Mouse (Mus musculus) mouse embryonic stem cell (cell line): ENCODE measurements around the gene Xpo4.

Source experiments
- in situ Hi-C, 2 experiments: fragments of 300-500 bp; cut with MboI; formaldehyde crosslinking; loops; 1 replicate in 1 of 2; 3 replicates in 1 of 2; pipeline ENCODE4 v1.14.3; 2019 to 2020; ENCODE audit warnings: low sequenced_read_pairs in 2 of 2, low pct_unique_long_range_greater_than_20kb in 1 of 2, mixed read lengths in 1 of 2; ENCODE audit not compliant: unreplicated experiment in 1 of 2

Xpo4 gene

DNA sequence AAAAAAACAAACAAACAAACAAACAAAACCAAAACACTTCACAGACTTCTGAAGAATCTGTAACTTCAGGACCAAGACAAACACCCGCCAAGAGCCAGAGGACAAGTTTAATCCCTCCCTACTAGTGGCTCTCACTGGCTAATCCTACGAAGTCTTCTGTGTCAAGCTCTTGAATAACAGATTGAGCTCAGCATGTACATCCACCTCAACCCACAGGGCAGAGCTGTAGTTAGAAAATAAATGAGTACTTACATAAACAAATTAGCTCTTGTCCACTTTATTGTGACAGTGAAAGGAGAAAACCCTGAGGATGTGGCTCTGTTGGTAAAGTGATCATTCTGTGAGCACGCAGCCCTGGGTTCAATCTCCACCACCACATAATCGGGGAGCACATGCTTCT lies 43.5 kb downstream of the Xpo4 start:
- in situ Hi-C loops = no loop called here

DNA sequence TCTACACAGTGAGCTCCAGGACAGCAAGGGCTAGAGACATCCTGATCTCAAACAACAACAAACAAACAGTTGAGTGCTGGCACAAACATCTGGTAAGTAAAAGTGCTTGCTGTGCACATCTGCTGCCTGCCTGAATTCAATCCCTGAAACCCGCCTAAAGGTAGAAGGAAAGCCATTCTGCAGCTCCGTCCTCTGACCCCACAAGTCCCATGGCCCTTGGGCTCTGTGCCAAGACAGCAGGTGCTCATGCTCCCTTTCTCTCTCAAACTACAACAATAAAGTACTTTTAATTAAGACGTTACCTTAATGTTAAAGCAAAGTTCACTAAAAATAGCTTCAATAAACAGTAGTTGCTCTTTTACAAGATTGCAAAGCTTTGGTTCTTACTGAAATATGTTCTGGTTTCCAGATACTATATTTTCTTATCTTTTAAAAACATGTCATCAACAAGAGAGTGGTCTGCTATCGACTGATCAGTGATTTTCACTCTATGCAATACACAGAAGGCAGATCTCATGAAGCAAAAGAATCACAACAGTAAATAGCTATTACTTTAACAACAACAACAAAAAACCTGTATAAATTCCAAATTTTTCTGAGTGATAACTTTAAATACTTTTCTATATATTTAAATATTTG lies 44.5 kb downstream of the Xpo4 start:
- in situ Hi-C loops = no loop called here

DNA sequence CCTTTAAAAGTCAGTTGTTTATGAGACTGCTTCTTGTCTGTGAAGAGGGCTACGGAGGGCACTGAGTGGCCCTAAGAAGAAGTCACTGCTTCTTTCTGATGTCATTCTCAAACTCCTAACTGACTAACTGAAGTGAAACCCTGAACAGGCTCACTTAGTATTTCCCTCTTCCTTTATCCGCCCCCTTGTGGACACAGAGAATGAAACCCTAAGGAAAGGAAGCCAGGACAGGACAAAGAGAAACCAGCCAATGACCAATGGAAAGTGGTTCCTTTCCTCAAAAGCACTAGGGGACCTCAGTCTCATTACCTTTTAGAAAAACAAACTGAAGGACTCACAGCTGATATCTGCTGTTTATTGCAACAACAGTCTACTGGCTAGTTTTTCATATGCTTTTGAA lies 45.7 kb downstream of the Xpo4 start:
- in situ Hi-C loops = no loop called here

DNA sequence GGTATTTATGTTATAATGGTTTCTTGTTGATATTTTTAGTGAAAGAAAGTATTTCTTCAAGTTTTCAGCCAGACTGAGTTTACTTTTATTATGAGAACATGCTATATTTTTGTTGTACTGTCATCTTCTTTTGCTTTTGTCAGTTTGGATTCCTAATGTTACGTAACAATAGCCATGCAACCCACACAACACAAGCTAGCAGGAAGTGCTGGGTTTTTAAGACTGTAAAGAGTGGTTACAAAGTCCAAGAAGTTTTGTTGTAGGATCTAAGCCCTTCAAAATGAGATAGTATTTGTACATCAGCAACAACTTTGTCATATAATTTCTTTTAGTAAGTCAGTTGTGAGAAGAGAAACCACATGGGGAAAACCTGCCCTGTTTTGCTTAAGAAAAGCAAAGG lies 47.6 kb downstream of the Xpo4 start:
- in situ Hi-C loops = no loop called here

DNA sequence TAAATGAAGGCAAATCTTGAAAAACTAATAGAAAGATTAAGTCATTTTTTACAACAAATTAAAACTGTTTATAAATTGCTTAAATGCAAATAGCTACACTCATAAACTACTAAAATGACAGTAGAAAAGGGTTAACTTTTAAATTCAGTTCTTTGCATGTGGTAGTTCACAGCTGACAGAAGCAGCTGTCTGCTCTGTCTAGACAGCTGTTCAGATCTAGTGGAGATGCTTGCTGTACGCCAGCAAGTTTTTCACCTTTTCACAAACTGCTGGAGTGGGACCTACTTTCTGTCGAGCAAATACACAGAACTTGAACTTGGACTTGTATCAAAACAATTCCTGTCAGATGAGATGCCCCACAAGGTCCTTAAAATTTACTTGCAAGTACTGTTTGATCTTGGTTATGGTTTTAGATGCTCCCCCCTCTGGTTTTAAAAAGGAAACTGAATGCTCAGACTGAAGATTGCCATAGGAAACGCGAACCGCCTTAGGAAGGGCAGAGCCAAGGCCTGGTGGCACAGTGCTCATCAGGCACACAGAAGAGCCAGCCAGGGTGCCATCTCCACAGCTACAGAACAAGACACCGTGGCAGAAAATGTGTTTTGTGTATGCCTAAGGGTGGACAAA lies 48.8 kb downstream of the Xpo4 start:
- in situ Hi-C loops = no loop called here

DNA sequence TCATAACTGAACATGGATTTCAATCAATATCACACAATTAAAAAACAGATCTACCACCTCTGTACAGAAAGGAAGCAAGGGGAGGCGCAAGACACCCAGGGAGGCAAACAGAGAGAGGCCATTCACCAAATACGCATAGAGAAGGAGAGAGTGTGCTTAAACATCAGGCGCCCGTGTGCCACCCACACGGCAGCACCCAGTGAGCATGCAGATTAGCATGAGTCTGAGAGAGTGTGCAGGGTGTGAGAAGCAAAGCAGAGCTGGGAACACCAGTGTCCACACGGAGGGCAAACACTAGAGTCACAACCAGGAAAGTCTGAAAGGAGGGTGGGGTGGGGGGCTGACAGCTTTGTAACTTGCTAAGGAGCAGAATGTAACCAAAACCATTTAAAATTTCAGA lies 49.4 kb downstream of the Xpo4 start:
- in situ Hi-C loops = no loop called here

DNA sequence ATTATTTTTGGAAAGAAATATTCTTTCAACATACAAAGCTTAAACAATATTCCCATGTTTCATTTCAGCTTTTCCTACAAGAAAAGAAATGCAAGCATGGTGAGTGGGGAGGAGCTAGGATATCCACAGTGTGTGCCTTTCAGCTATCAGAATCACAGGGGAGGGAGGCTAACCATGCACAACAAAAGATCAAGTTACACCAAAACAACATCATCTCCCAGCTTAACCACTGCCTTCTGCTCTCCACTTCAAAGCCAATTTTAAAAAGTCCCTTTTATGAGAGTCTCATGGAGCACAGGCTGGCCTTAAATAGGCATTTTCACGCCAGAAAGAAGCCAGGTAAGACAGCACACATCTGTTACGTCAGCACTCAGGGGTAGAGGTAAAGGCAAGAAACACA lies 54.2 kb downstream of the Xpo4 start:
- in situ Hi-C loops = no loop called here

DNA sequence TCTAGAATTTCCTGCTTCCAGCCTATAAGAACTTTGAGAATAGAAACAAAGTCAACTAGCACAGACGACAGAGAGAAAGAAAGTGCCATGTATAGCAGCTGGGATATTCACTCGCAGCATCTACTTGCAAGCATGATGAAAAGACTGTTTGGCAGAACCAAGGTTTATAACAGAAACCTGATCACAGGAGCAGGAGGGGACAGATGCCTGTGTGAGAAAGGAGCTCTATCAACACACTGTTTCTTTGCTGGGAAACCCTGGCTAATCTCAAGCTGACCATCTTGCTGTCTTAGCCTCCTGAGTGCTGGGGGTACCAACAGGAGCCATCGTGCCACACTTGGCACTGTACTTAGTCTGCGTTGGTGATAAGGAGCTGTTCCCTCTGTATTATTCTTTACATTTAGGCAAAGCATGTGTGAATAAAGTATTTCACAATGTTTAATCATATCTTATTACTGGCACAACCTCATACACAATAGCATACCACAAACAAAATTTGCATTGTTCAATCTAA lies 55.4 kb downstream of the Xpo4 start:
- in situ Hi-C loops = no loop called here

DNA sequence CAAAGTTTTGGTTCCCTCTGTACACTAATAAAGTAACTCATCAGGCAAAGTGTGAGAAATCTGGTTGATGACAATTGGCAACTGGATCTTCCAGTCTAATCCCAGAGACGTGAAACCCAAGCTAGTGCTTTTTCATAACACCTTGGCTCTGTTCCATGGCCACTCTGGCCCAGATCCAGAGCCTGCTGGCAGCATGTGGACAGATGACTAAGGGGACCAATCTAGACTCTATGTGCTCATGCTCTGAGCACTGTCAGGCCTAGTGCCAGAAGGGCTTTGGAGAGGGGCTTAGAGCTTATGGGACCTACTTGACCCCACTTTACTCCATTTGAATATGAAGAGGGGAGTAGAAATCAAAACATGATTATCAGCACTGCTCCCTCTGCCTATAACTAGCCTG lies 57.7 kb downstream of the Xpo4 start:
- in situ Hi-C loops = no loop called here

DNA sequence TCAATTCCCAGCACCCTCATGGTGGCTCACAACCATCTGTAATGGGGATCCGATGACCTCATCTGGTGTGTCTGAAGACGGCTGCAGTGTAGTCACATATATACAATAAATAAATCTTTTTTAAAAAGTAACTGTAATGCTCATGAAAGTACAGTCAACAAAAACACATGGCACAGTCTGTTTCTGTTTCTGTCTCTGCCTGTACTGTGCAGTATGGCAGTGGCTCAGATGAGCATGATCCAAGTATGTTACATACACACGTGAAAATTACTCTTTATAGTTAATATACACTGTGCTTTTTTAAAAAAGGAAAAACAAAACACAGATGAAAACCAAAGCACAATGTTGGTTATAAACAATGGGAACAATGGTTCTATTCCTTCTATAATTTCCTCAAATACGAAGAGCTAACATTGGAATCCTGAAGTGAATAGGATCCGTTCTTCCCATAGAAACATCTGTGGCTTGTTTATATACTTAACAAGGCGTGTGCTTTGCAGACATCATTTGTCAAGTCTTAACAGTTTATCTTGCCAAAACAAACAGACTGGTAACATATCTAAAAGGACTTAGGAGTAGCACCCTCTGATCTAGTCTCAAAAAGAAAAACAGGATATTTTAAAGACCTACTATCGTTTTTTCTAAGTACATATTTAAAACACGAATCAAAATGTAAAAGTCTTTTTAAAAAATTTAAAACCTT lies 58.4 kb downstream of the Xpo4 start:
- in situ Hi-C loops = no loop called here

DNA sequence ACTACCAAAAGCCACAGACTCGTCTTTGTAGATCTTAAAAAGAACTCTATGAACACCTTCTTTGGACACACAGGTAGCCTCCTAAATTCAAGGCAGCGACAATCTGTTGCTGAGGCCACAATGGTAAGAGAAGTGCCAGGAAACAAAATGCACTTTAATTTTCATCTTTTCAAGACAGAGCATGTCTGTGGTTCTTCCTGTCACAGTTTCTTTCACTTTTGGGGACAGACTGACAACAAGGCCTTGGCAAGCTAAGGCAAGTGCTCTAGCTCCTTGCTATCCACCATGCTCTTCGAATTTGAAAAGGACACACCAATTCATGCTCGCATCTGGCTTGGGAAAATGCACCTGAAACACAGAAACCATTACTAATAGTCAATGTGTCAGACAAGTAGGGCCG lies 72.0 kb downstream of the Xpo4 start:
- in situ Hi-C loops = no loop called here

DNA sequence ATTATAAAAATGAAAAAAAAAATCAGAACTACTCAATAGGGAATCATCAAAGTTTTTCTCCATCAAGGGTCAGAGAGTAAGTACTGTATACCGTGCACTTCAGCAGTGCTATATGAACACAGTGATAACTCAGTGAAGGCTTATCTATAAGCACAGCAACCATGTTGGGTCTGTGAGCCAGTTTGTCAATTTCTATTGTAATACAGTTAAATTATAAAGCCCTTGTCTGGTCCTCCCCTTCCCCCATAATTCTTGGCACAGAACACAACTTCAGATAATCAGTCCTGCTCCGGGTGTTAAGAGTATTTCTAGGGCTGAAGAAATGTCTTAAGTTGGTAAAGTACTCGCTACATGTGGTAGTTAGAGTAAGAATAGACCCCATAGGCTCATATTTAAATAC lies 73.4 kb downstream of the Xpo4 start:
- in situ Hi-C loops = no loop called here

DNA sequence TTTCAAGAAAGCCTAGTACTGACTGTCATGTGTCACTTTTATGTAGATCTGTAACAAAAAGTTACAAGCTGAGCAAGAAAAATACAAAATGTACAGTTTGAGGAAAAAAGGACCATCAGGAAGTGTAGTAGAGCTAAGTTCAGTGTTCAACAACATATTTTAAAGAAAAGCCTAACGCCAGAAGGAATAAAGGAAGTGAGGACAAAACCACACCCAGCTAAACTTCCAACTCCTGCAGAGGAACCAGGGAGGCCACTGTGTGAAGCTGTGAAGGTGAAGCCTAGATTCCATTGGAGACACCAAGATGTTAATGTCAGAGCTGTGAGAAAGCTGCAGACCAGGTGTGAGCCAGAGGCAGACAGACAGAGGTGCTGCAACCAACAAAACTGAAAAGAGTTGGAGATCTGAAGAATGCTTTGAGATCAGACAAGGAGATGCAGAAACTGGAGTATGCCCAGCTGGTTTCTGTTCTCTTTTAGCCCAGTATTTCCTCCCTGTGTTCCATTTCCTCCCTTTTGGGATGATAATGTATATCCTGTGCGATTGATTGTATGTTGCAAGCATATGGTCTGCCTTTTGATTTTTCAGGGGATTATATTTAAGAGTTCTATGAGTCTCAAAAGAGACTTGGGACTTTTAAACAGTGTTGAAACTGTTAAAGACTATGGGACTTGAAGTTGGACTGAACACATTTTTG lies 88.7 kb downstream of the Xpo4 start:
- in situ Hi-C loops = no loop called here

DNA sequence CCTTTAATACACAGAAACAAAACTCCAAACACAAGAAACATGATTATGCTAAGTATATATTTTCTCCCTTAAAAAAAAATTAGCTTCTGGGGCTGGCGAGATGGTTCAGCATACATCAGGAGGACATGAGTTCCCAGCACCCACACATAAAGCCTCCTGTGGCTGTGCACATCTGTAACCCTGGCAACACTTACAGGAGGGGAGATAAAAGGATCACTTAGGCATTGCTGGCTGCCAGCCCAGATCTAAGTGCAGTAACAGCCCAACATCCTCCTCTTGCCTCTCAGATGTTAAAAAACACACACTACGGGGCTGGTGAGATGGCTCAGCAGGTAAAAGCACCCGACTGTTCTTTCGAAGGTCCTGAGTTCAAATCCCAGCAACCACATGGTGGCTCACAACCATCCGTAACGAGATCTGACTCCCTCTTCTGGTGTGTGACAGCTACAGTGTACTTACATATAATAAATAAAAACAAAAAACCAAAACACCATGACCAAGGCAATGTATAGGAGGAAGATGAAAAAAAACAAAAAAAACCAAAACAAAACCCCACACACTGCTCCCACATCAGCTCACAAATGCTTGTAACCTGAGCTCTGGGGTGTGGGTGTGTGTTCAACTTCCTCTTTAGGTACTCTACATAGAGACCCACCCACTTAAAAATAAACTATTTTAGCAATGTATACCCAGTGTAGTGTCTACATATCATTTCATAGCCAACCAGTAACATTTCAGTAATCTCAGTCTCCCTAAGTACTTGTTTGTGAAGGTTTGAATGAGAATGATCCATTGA lies 90.2 kb downstream of the Xpo4 start:
- in situ Hi-C loops = no loop called here

DNA sequence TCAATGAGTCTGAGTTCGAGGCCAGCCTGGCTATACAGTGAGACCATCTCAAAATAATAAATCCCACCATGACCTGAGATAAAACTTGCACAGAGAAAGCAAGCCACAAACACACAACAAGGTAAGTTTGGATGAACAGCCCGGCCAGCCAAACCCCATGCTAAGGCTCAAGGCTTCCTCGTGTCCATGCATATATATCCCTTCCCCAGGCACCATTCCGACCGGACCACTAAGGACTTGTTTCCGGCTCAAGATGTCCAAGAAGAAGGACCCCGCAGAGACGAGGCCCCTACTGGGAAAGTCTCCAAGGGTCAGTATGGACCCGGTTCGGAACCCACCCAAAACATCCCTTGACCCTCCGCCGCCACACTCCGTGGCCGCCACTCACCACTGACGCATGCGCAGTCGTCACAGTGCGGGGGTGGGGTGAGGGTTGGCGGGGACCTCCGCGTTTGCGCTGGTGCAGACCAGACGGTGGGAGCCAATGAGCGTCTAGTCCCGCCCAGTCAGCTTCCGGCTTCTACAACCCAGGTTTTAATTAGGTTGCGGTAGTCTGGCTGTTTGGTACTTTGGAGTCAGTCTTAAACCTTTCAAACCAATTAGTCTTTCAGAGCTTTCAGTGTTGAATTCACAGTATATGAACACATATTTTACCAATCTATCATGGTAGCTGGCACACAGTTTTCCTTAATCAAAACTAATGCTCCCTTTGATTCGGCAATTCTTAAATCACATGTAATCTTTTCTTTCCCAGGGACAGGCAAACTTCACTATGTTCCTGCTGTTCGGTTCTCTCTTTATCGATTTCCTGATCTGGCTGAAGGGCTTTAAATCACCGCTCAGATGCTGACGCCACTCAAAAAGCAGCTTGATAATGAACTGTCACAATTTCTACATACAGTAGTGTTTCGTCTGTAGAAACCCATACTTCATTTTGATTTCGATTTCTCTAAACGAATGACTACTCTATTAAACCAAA lies 93.8 kb downstream of the Xpo4 start, which contains the start of gene Eef1akmt1:
Eef1akmt1 (minus strand) TSS at position 458 of the 979 bp plus-strand sequence.
- in situ Hi-C loops = no loop called here

DNA sequence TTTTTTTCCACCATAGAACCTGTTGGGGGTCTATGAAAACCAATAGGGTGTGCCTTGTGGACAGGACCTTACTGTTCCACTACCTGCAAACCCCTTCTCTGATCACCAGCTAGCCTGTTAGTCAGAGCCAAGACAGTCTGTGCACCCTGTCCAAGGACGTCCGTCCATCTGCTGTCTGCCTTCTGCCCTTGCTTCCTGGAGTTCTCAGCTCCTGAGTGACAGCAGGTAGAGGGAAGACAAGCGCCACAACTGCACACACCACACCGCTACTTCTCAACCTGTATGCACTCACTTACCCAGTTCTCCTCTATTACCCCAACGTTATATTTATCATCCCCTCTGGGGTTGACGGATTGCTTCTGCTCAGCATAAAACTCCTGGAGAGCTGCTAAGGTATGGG lies 99.6 kb downstream of the Xpo4 start:
- in situ Hi-C loops = no loop called here

DNA sequence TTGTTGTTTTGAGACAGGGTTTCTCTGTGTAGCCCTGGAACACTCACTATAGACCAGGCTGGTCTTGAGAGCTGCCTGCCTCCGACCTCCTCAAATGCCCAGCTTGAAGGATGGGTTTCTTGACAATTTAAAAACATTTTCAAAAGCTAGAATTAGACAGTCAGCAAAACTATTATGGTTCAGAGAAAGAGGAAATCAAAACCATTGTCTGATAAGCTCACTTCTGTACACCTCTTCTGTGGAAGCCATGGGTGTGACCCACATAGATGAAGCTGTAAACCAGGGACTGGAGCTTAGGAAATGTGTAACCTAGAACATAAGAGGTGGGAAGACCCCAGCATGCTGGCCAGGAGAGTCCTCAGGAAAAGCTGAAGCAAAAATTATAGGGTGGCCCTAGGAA lies 108.3 kb downstream of the Xpo4 start:
- in situ Hi-C loops = no loop called here
